Mouse (Mus musculus) kidney, postnatal 25 days (tissue): ENCODE measurements around the gene Olfr1487.
"Not testable (repeated sequence)": the region's sequence is repeated elsewhere in the genome, so short reads cannot be mapped to it uniquely, and the experiment has no call there.

Experiments used
- DNase-seq, 2 experiments: peaks; one replicate each; pipeline ENCODE4 v3.0.0; 2021; ENCODE audit warnings: mixed read lengths in 2 of 2

Olfr1487 gene

GRCm38 (mm10) chr19:13617075-13617474, at the start of gene Olfr1487:
Olfr1487 (plus strand) TSS chr19:13617375.
- not testable (repeated sequence) for DNase-seq

GRCm38 (mm10) chr19:13583211-13583610, 34.0 kb upstream of the Olfr1487 start, which contains the start of gene Olfr1484:
Olfr1484 (plus strand) TSS chr19:13583511.
- DNase-seq: no peak

- DNase-seq: no peak
Observed at GRCm38 (mm10) chr19:13631321-13631720, 14.1 kb downstream of the Olfr1487 start, which contains the start of gene Olfr1489. Olfr1489 (plus strand) TSS chr19:13631621.

GRCm38 (mm10) chr19:13650791-13651190, 33.6 kb downstream of the Olfr1487 start, which contains the start of gene Olfr1490:
Olfr1490 (plus strand) TSS chr19:13651091.
- no peak for DNase-seq
